Mouse (Mus musculus) embryonic facial prominence, embryonic 10.5 days (tissue): ENCODE data around the gene Plekhs1. TPM values are rescaled to one million over a fixed set of nuclear protein-coding genes. Genes with fewer than 3 reads are reported as not detected.

Source experiments
- DNase-seq: peaks from one replicate; pipeline ENCODE4 v3.0.0-alpha.2; 2017; ENCODE audit warnings: low spot score
- H3K27ac ChIP-seq: fragments of 300-500 bp; sonication (generic); replicated peaks from 2 replicates; pipeline ENCODE4 v1.5.1; 2016; ENCODE audit warnings: mild to moderate bottlenecking
- H3K27me3 ChIP-seq: fragments of 300-500 bp; sonication (generic); replicated peaks from 2 replicates; pipeline ENCODE4 v1.6.1; 2016; ENCODE audit warnings: low read depth, mild to moderate bottlenecking; ENCODE audit not compliant: poor library complexity, severe bottlenecking
- H3K36me3 ChIP-seq: fragments of 300-500 bp; sonication (generic); replicated peaks from 2 replicates; pipeline ENCODE4 v1.6.1; 2016; ENCODE audit warnings: mild to moderate bottlenecking, moderate library complexity
- H3K4me1 ChIP-seq: fragments of 300-500 bp; sonication (generic); 2 replicates; pipeline ENCODE4 v1.6.1; 2016
- H3K4me3 ChIP-seq: fragments of 300-500 bp; sonication (generic); 2 replicates; pipeline ENCODE4 v1.5.1; 2016; ENCODE audit warnings: mild to moderate bottlenecking, moderate library complexity
- H3K9me3 ChIP-seq: fragments of 300-500 bp; sonication (generic); 2 replicates; pipeline ENCODE4 v1.6.1; 2016; ENCODE audit warnings: mild to moderate bottlenecking
- WGBS: fragments of 180-500 bp; shearing (Covaris S2); methylation state at CpG from one replicate; pipeline ENCODE4 v1.1.7; 2016; 5-methylcytosine and 5-hydroxymethylcytosine counted together
- polyA plus RNA-seq: library from polyadenylated mRNA; unstranded; fragments of >200 nt; fragmentation: Nextera tagmentation; extraction: Ambion mirVana; gene quantifications from 2 replicates; pipeline ENCODE4 v1.2.1, GENCODE M21; 2016

Gene Plekhs1
- 0.21 TPM in 1 of 2 replicates, not detected in the other for polyA plus RNA-seq

- H3K27ac ChIP-seq, result no peak within 1 kb of the TSS
- no peak within 1 kb of the TSS for H3K4me3 ChIP-seq
- DNase-seq, result no peak
- no peaks in the 10 kb centered on the region for H3K36me3 ChIP-seq
- H3K4me1 ChIP-seq, result peaks cover 12% of the 10 kb centered on the region; the same call in 1 of the 2 replicates
- H3K9me3 ChIP-seq, result 0 out of 2 replicates have a peak, but pooled peaks cover 6% of the 10 kb centered on the region
- WGBS, result 67% methylated on average over 10 of the region's 10 CpGs
- H3K27me3 ChIP-seq, result no peaks in the 10 kb centered on the region
These were observed at the start of gene Plekhs1 for GRCm38 (mm10) chr19:56461522-56462101. Gene Plekhs1, plus strand, starts transcription at chr19:56461640.

GRCm38 (mm10) chr19:56418404-56418803, 43.0 kb upstream of the Plekhs1 start:
- Histone ChIP-seq H3K27me3 (no peaks in the 10 kb centered on the region), H3K4me1 (peaks cover 19% of the 10 kb centered on the region), H3K27ac (no peak overlapping the region), H3K36me3 (no peaks in the 10 kb centered on the region), H3K4me3 (no peak overlapping the region), H3K9me3 (no peaks in the 10 kb centered on the region)
- 91% methylated on average over 4 of the region's 4 CpGs for WGBS
- DNase-seq, result no peak

- Histone ChIP-seq H3K36me3 (no peaks in the 10 kb centered on the region), H3K9me3 (no peaks in the 10 kb centered on the region), H3K4me3 (no peak overlapping the region), H3K27me3 (no peaks in the 10 kb centered on the region), H3K27ac (peak overlapping the region; percentile 31; the same call in 1 of the 2 replicates), H3K4me1 (peaks cover 29% of the 10 kb centered on the region)
- WGBS, result 51% methylated on average over 9 of the region's 9 CpGs
- peak; percentile 55 for DNase-seq
These were observed 42.0 kb upstream of the Plekhs1 start for GRCm38 (mm10) chr19:56419452-56419851.

GRCm38 (mm10) chr19:56420345-56420744, 41.1 kb upstream of the Plekhs1 start:
- Histone ChIP-seq H3K27me3 (no peaks in the 10 kb centered on the region), H3K4me1 (peaks cover 32% of the 10 kb centered on the region), H3K9me3 (no peaks in the 10 kb centered on the region), H3K36me3 (no peaks in the 10 kb centered on the region), H3K4me3 (no peak overlapping the region), H3K27ac (no peak overlapping the region)
- WGBS, result 89% methylated on average over 3 of the region's 3 CpGs
- no peak for DNase-seq

GRCm38 (mm10) chr19:56422476-56423338, 38.7 kb upstream of the Plekhs1 start:
- no peaks in the 10 kb centered on the region for H3K27me3 ChIP-seq
- peak; percentile 89 for DNase-seq
- H3K4me3 ChIP-seq, result no peak overlapping the region; the same call in 1 of the 2 replicates
- no peak overlapping the region; the same call in 1 of the 2 replicates for H3K27ac ChIP-seq
- peaks cover 38% of the 10 kb centered on the region for H3K4me1 ChIP-seq
- no peaks in the 10 kb centered on the region for H3K9me3 ChIP-seq
- WGBS, result 31% methylated on average over 14 of the region's 14 CpGs
- H3K36me3 ChIP-seq, result no peaks in the 10 kb centered on the region

GRCm38 (mm10) chr19:56423370-56423769, 38.1 kb upstream of the Plekhs1 start:
- no peak for DNase-seq
- Histone ChIP-seq H3K9me3 (no peaks in the 10 kb centered on the region), H3K27me3 (no peaks in the 10 kb centered on the region), H3K4me3 (no peak overlapping the region), H3K4me1 (peaks cover 38% of the 10 kb centered on the region), H3K27ac (no peak overlapping the region), H3K36me3 (no peaks in the 10 kb centered on the region)
- WGBS, result 58% methylated on average over 12 of the region's 12 CpGs

- Histone ChIP-seq H3K27me3 (no peaks in the 10 kb centered on the region), H3K4me1 (peaks cover 32% of the 10 kb centered on the region), H3K9me3 (no peaks in the 10 kb centered on the region), H3K4me3 (no peak overlapping the region), H3K27ac (no peak overlapping the region), H3K36me3 (no peaks in the 10 kb centered on the region)
- whole genome bisulfite sequencing, result 85% methylated on average over 17 of the region's 17 CpGs
- no peak for DNase-seq
These were observed 36.6 kb upstream of the Plekhs1 start for GRCm38 (mm10) chr19:56424606-56425395.

GRCm38 (mm10) chr19:56425492-56425891, 35.9 kb upstream of the Plekhs1 start:
- Histone ChIP-seq H3K4me3 (no peak overlapping the region), H3K4me1 (peaks cover 34% of the 10 kb centered on the region), H3K27ac (peak overlapping the region; percentile 20; the same call in 1 of the 2 replicates), H3K36me3 (no peaks in the 10 kb centered on the region), H3K9me3 (no peaks in the 10 kb centered on the region), H3K27me3 (no peaks in the 10 kb centered on the region)
- no peak for DNase-seq
- 72% methylated on average over 9 of the region's 9 CpGs for WGBS

- WGBS, result 62% methylated on average over 8 of the region's 8 CpGs
- no peak overlapping the region for H3K27ac ChIP-seq
- DNase-seq, result peak; percentile 59
- no peaks in the 10 kb centered on the region for H3K9me3 ChIP-seq
- H3K4me3 ChIP-seq, result no peak overlapping the region
- peaks cover 11% of the 10 kb centered on the region for H3K36me3 ChIP-seq
- peaks cover 35% of the 10 kb centered on the region for H3K4me1 ChIP-seq
- no peaks in the 10 kb centered on the region for H3K27me3 ChIP-seq
These were observed 31.1 kb upstream of the Plekhs1 start for GRCm38 (mm10) chr19:56430369-56430768.

GRCm38 (mm10) chr19:56432706-56433105, 28.7 kb upstream of the Plekhs1 start:
- Histone ChIP-seq H3K4me3 (no peak overlapping the region), H3K9me3 (no peaks in the 10 kb centered on the region), H3K27ac (no peak overlapping the region; the same call in 1 of the 2 replicates), H3K36me3 (peaks cover 22% of the 10 kb centered on the region), H3K27me3 (no peaks in the 10 kb centered on the region), H3K4me1 (peaks cover 37% of the 10 kb centered on the region)
- WGBS, result 69% methylated on average over 10 of the region's 10 CpGs
- no peak for DNase-seq

GRCm38 (mm10) chr19:56433581-56433980, 27.9 kb upstream of the Plekhs1 start:
- Histone ChIP-seq H3K27me3 (no peaks in the 10 kb centered on the region), H3K9me3 (no peaks in the 10 kb centered on the region), H3K4me1 (peaks cover 37% of the 10 kb centered on the region), H3K4me3 (no peak overlapping the region), H3K27ac (no peak overlapping the region), H3K36me3 (peaks cover 22% of the 10 kb centered on the region)
- 91% methylated on average over 7 of the region's 7 CpGs for WGBS
- no peak for DNase-seq

GRCm38 (mm10) chr19:56436380-56436779, 25.1 kb upstream of the Plekhs1 start:
- Histone ChIP-seq H3K4me1 (peaks cover 30% of the 10 kb centered on the region), H3K36me3 (peaks cover 22% of the 10 kb centered on the region), H3K27me3 (no peaks in the 10 kb centered on the region), H3K4me3 (no peak overlapping the region), H3K9me3 (no peaks in the 10 kb centered on the region), H3K27ac (no peak overlapping the region)
- 87% methylated on average over 13 of the region's 13 CpGs for WGBS
- DNase-seq, result no peak
